Mouse (Mus musculus): ENCODE data around the gene Olfr470. TPM values are rescaled to one million over a fixed set of nuclear protein-coding genes. Genes with fewer than 3 reads are reported as not detected.

The Olfr470 gene
- polyA plus RNA-seq, 1 experiment from 2014 or later: not detected

Other genes starting within 250 kb of the Olfr470 start
- gene 5330417H12Rik, start 222.3 kb downstream of the Olfr470 start, polyA plus RNA-seq (2014; fragmentation: Nextera tagmentation; extraction: Ambion mirVana): not detected in 2 replicates
- gene Cyb5r2, start 89.5 kb downstream of the Olfr470 start, polyA plus RNA-seq (2014; fragmentation: Nextera tagmentation; extraction: Ambion mirVana): 0.11 TPM in 1 of 2 replicates, not detected in the other
- gene Ovch2, start 46.3 kb downstream of the Olfr470 start, polyA plus RNA-seq (2014; fragmentation: Nextera tagmentation; extraction: Ambion mirVana): not detected in 2 replicates
- gene Olfr467, start 35.2 kb downstream of the Olfr470 start, polyA plus RNA-seq (2014; fragmentation: Nextera tagmentation; extraction: Ambion mirVana): not detected in 2 replicates
- gene Olfr469, start 21.9 kb downstream of the Olfr470 start, polyA plus RNA-seq (2014; fragmentation: Nextera tagmentation; extraction: Ambion mirVana): not detected in 2 replicates
- gene Olfr472, start 50.4 kb upstream of the Olfr470 start, polyA plus RNA-seq (2014; fragmentation: Nextera tagmentation; extraction: Ambion mirVana): not detected in 2 replicates
- gene Olfr473, start 83.0 kb upstream of the Olfr470 start, polyA plus RNA-seq (2014; fragmentation: Nextera tagmentation; extraction: Ambion mirVana): not detected in 2 replicates
- gene Olfr474, start 107.2 kb upstream of the Olfr470 start, polyA plus RNA-seq (2014; fragmentation: Nextera tagmentation; extraction: Ambion mirVana): not detected in 2 replicates
- not detected in 2 replicates for gene Olfr476, start 117.3 kb upstream of the Olfr470 start, polyA plus RNA-seq (2014; fragmentation: Nextera tagmentation; extraction: Ambion mirVana)
- gene Olfr477, start 139.2 kb upstream of the Olfr470 start, polyA plus RNA-seq (2014; fragmentation: Nextera tagmentation; extraction: Ambion mirVana): not detected in 2 replicates
- gene Olfr478, start 186.5 kb upstream of the Olfr470 start, polyA plus RNA-seq (2014; fragmentation: Nextera tagmentation; extraction: Ambion mirVana): not detected in 2 replicates
- not detected in 2 replicates for gene Olfr479, start 203.2 kb upstream of the Olfr470 start, polyA plus RNA-seq (2014; fragmentation: Nextera tagmentation; extraction: Ambion mirVana)
- not detected in 2 replicates for gene Olfr480, start 219.9 kb upstream of the Olfr470 start, polyA plus RNA-seq (2014; fragmentation: Nextera tagmentation; extraction: Ambion mirVana)
- not detected in 2 replicates for gene Olfr481, start 232.4 kb upstream of the Olfr470 start, polyA plus RNA-seq (2014; fragmentation: Nextera tagmentation; extraction: Ambion mirVana)

Data from forebrain, embryonic 11.5 days (tissue).